Mouse (Mus musculus) heart, embryonic 10.5 days (tissue): Measurements from ENCODE around the gene Chd4. TPM values are rescaled to one million over a fixed set of nuclear protein-coding genes. Genes with fewer than 3 reads are reported as not detected.
A peak's percentile ranks its signal among the peaks of the same experiment; 100 is the strongest.

ENCODE experiments used
- DNase-seq: peaks from one replicate; pipeline ENCODE4 v3.0.0-alpha.2; 2017; ENCODE audit warnings: low spot score
- H3K27ac ChIP-seq: fragments of 300-500 bp; sonication (generic); 2 replicates; pipeline ENCODE4 v1.5.1; 2016; ENCODE audit warnings: mild to moderate bottlenecking
- H3K27me3 ChIP-seq: fragments of 300-500 bp; sonication (generic); 2 replicates; pipeline ENCODE4 v1.6.1; 2016; ENCODE audit warnings: mild to moderate bottlenecking; ENCODE audit not compliant: poor library complexity, insufficient read depth, severe bottlenecking
- H3K36me3 ChIP-seq: fragments of 300-500 bp; sonication (generic); 2 replicates; pipeline ENCODE4 v1.6.1; 2016; ENCODE audit warnings: mild to moderate bottlenecking, moderate library complexity
- H3K4me1 ChIP-seq: fragments of 300-500 bp; sonication (generic); 2 replicates; pipeline ENCODE4 v1.6.1; 2016; ENCODE audit warnings: mild to moderate bottlenecking
- H3K4me3 ChIP-seq: fragments of 300-500 bp; sonication (generic); 2 replicates; pipeline ENCODE4 v1.5.1; 2016; ENCODE audit warnings: mild to moderate bottlenecking, moderate library complexity
- H3K9me3 ChIP-seq: fragments of 300-500 bp; sonication (generic); 2 replicates; pipeline ENCODE4 v1.6.1; 2016; ENCODE audit warnings: mild to moderate bottlenecking, moderate library complexity
- WGBS: fragments of 180-500 bp; shearing (Covaris S2); methylation state at CpG from one replicate; pipeline ENCODE4 v1.1.7; 2016; 5-methylcytosine and 5-hydroxymethylcytosine counted together
- polyA plus RNA-seq: library from polyadenylated mRNA; unstranded; fragments of >200 nt; fragmentation: Nextera tagmentation; extraction: Ambion mirVana; gene quantifications from 2 replicates; pipeline ENCODE4 v1.2.1, GENCODE M21; 2016

Chd4 gene
- polyA plus RNA-seq, 1 experiment from 2014 or later, result 88.6 TPM

DNA sequence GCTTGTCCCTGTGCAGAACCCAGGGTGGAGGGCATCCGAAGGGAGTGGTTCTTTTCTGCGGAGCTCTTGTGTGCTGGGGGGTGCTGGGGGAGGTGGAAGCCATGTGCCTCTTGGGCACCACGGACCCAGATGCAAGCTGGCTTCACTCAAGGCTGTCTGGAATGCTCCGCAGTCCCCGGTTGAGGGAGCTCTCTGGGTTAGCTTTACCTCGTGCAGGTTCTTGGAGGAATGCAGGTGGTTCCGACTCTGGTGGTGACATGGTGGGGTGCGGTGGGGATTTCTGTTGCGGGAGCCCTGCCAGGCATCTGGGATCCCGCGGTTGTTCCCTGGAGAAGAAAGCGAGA, 1.5 kb downstream of the Chd4 start:
- H3K4me3 ChIP-seq, result peak overlapping the region; percentile 98
- H3K27me3 ChIP-seq, result no peaks in the 10 kb centered on the region
- no peaks in the 10 kb centered on the region for H3K9me3 ChIP-seq
- H3K36me3 ChIP-seq, result peaks cover 44% of the 10 kb centered on the region
- peaks cover 60% of the 10 kb centered on the region for H3K4me1 ChIP-seq
- WGBS, result 3% methylated on average over 12 of the region's 12 CpGs
- DNase-seq, result no peak
- peak overlapping the region; percentile 98 for H3K27ac ChIP-seq

DNA sequence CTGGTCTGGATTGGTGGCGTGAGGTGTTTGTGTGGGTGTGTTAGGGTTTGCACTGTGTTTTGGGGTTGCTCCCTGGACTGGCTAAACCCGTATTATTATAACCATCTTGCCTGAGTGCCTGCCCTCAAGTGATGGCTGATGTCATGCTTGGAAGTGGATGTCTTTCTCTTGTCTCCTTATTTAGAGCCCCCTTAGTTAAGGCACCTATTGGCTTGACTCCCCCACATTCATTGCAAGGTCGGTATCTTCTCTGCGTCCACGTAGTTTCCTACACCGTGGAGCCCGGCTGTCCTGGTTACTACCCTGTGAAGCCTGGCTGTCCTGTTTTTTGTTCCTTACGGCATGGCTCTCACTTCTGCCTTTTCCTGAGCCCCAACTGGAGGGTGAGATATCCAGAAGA, 2.2 kb downstream of the Chd4 start:
- no peak for DNase-seq
- peaks cover 50% of the 10 kb centered on the region for H3K36me3 ChIP-seq
- H3K4me3 ChIP-seq, result peak overlapping the region; percentile 98
- H3K27ac ChIP-seq, result peak overlapping the region; percentile 98; the same call in 1 of the 2 replicates
- no peaks in the 10 kb centered on the region for H3K27me3 ChIP-seq
- 51% methylated on average over 8 of the region's 8 CpGs for WGBS
- peaks cover 60% of the 10 kb centered on the region for H3K4me1 ChIP-seq
- H3K9me3 ChIP-seq, result no peaks in the 10 kb centered on the region

DNA sequence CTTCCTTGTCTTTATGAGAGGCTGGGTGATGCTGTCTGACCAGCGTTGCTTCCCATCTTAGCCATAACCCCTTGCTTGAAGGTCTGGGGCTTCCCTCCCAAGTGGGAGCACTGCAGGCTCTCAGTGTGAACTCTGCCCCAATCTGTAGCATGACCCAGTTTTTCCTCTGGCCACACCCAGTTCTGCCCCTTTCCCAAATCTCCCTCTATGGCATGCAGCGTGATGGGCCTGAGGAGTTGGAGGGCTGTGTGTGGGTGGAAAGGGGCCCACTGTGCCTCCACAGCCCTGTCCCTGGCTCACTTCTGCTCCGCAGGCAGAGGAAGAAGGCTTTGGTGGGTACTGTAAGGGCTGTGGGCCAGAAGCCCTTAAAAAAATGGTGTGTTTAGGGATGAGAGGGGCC, 2.7 kb downstream of the Chd4 start:
- Histone ChIP-seq H3K4me3 (peak overlapping the region; percentile 98), H3K27ac (peak overlapping the region; percentile 98), H3K27me3 (no peaks in the 10 kb centered on the region), H3K36me3 (peaks cover 54% of the 10 kb centered on the region), H3K9me3 (no peaks in the 10 kb centered on the region), H3K4me1 (peaks cover 60% of the 10 kb centered on the region)
- DNase-seq, result no peak
- WGBS, result 72% methylated on average over 3 of the region's 3 CpGs

GRCm38 (mm10) chr6:125099421-125099971, 3.7 kb downstream of the Chd4 start:
- Histone ChIP-seq H3K9me3 (no peaks in the 10 kb centered on the region), H3K4me3 (peak overlapping the region; percentile 98), H3K27me3 (no peaks in the 10 kb centered on the region), H3K36me3 (peaks cover 64% of the 10 kb centered on the region), H3K4me1 (peaks cover 60% of the 10 kb centered on the region), H3K27ac (peak overlapping the region; percentile 82)
- peak; percentile 75 for DNase-seq
- WGBS, result 35% methylated on average over 5 of the region's 5 CpGs

GRCm38 (mm10) chr6:125101444-125101843, 5.7 kb downstream of the Chd4 start:
- no peak for DNase-seq
- Histone ChIP-seq H3K9me3 (no peaks in the 10 kb centered on the region), H3K4me1 (peaks cover 46% of the 10 kb centered on the region), H3K4me3 (no peak overlapping the region), H3K36me3 (peaks cover 83% of the 10 kb centered on the region), H3K27ac (no peak overlapping the region), H3K27me3 (no peaks in the 10 kb centered on the region)
- WGBS, result 66% methylated on average over 9 of the region's 9 CpGs

DNA sequence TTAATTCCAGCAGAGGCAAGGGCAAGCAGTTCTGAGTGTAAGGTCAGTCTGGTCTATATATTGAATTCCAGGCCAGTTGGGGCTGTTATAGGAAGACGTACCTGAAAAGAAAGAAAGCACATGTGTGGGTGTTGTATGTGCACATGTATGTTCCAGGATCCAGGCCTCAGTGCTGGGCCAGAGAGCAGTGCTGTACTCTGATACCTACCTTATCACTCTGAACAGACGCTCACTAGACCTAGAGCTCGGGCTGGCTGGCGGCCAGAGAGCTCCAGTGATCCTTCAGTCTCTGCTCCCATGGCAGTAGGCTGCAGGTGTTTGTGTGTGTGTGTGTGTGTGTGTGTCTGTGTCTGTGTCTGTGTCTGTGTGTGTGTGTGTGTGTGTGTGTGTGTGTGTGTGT, 8.4 kb downstream of the Chd4 start:
- H3K4me1 ChIP-seq, result peaks cover 26% of the 10 kb centered on the region
- 75% methylated on average over 4 of the region's 4 CpGs for WGBS
- no peaks in the 10 kb centered on the region for H3K27me3 ChIP-seq
- H3K27ac ChIP-seq, result no peak overlapping the region
- H3K4me3 ChIP-seq, result no peak overlapping the region
- no peaks in the 10 kb centered on the region for H3K9me3 ChIP-seq
- H3K36me3 ChIP-seq, result peaks cover 98% of the 10 kb centered on the region
- DNase-seq, result peak; percentile 89

DNA sequence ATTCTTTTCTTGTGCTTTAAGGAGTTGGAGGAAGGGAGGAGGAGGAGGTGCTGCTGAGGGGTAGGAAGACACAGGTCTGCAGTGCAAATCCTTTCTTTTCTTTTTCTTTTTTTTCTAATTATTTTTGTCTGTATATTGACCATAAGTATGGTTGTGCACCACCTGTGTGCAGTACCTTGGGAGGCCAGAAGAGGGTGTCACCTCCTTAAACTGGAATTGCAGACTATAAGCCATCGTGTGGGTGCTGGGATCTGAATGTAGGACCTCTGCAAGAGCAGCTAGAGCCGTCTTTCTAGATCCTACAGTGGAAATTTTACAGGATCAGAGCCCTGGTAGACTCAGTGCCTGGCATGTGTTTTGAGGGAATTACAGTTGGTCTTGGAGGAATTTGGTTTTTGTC, 11.9 kb downstream of the Chd4 start:
- Histone ChIP-seq H3K9me3 (no peaks in the 10 kb centered on the region), H3K36me3 (peaks cover 98% of the 10 kb centered on the region), H3K4me3 (no peak overlapping the region), H3K27ac (no peak overlapping the region), H3K27me3 (no peaks in the 10 kb centered on the region), H3K4me1 (no peaks in the 10 kb centered on the region)
- 98% methylated on average over 2 of the region's 2 CpGs for WGBS
- no peak for DNase-seq

GRCm38 (mm10) chr6:125109371-125109770, 13.6 kb downstream of the Chd4 start:
- H3K27me3 ChIP-seq, result no peaks in the 10 kb centered on the region
- peaks cover 100% of the 10 kb centered on the region for H3K36me3 ChIP-seq
- no peaks in the 10 kb centered on the region for H3K9me3 ChIP-seq
- no peaks in the 10 kb centered on the region for H3K4me1 ChIP-seq
- H3K4me3 ChIP-seq, result no peak overlapping the region
- no peak for DNase-seq
- H3K27ac ChIP-seq, result no peak overlapping the region
- 85% methylated on average over 14 of the region's 14 CpGs for WGBS

DNA sequence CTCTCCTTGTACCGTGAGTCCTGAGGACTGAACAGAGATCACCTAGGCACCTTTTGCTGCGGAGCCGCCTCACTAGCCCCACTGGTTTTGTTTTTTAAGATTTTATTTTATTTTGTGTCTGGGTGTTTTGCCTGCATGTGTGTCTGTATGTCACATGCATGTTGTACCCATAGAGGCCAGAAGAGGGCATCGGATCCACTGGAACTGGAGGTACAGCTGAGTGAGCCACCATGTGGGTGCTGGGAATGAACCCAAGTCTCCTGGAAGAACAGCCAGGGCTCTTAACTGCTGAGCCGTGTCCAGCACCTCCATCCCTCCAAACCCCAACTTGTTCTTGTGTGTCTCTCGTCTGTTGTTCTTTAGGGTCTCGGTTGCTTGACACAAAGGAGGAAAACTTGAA, 15.1 kb downstream of the Chd4 start:
- Histone ChIP-seq H3K9me3 (no peaks in the 10 kb centered on the region), H3K27me3 (no peaks in the 10 kb centered on the region), H3K4me3 (no peak overlapping the region), H3K36me3 (peaks cover 100% of the 10 kb centered on the region), H3K4me1 (no peaks in the 10 kb centered on the region), H3K27ac (no peak overlapping the region)
- WGBS, result 91% methylated on average over 7 of the region's 7 CpGs
- DNase-seq, result no peak

DNA sequence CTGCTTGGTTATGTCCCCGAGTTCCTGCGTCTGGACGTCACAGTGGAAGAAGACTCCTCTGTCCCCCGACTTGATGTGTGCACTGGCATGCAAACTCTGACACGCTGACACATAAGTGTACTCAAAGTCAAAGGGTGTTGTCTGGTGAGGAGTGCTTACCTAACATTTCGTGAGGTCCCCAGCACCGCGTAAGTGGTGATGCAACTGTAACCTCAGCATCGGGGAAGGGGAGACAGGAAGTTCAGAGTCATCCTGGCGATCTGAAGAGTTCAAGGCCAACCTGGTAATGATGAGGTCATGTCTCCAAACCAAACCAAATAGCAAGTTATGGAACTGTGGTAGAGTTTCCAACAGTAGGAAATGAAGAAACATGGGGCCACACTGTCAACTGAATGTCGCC, 16.8 kb downstream of the Chd4 start:
- Histone ChIP-seq H3K9me3 (no peaks in the 10 kb centered on the region), H3K36me3 (peaks cover 100% of the 10 kb centered on the region), H3K27me3 (no peaks in the 10 kb centered on the region), H3K27ac (no peak overlapping the region), H3K4me3 (no peak overlapping the region), H3K4me1 (no peaks in the 10 kb centered on the region)
- DNase-seq, result no peak
- 92% methylated on average over 11 of the region's 11 CpGs for WGBS

GRCm38 (mm10) chr6:125119387-125119786, 23.6 kb downstream of the Chd4 start:
- DNase-seq, result peak; percentile 72
- WGBS, result 92% methylated on average over 8 of the region's 8 CpGs
- peaks cover 100% of the 10 kb centered on the region for H3K36me3 ChIP-seq
- H3K9me3 ChIP-seq, result no peaks in the 10 kb centered on the region
- no peaks in the 10 kb centered on the region for H3K4me1 ChIP-seq
- H3K27ac ChIP-seq, result no peak overlapping the region
- no peak overlapping the region for H3K4me3 ChIP-seq
- no peaks in the 10 kb centered on the region for H3K27me3 ChIP-seq

GRCm38 (mm10) chr6:125128724-125129123, 32.9 kb downstream of the Chd4 start:
- peak; percentile 73 for DNase-seq
- Histone ChIP-seq H3K9me3 (no peaks in the 10 kb centered on the region), H3K36me3 (peaks cover 76% of the 10 kb centered on the region), H3K4me1 (peaks cover 11% of the 10 kb centered on the region), H3K4me3 (no peak overlapping the region), H3K27ac (no peak overlapping the region), H3K27me3 (no peaks in the 10 kb centered on the region)
- 90% methylated on average over 12 of the region's 12 CpGs for WGBS

DNA sequence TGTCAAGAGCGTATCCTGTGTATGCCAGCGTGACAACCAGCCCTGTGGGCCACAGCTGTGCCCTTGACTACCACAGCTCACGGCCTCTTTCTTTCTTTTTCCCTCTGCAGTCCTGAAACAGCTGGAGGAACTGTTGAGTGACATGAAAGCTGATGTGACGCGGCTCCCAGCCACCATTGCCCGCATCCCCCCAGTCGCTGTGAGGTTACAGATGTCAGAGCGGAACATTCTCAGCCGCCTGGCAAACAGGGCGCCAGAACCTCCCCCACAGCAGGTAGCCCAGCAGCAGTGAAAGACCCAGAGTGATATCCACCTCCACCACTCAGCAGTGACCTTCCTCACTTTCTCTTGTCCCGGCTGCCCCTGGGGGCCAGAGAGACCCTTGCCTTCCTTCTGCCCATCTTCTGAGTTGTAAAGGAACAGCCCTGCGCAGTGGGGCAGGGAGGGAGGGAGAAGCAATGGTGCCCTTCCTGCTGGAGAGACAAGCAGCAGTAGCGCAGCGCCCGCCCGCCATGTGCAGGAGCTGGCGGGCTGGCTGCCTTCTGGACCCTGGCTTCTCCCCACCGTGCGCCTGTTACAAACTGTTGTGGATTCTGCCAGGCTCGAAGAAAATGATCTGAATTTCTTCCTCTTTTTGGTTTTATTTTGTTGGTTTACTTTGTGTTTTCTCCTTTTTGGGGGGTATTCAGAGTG, 34.1 kb downstream of the Chd4 start:
- H3K27ac ChIP-seq, result no peak overlapping the region
- H3K4me3 ChIP-seq, result 0 out of 2 replicates have a peak overlapping the region, but pooled peaks have one; percentile 8
- peaks cover 75% of the 10 kb centered on the region for H3K36me3 ChIP-seq
- 82% methylated on average over 20 of the region's 20 CpGs for WGBS
- peak; percentile 72 for DNase-seq
- H3K4me1 ChIP-seq, result peaks cover 11% of the 10 kb centered on the region
- H3K27me3 ChIP-seq, result no peaks in the 10 kb centered on the region
- H3K9me3 ChIP-seq, result no peaks in the 10 kb centered on the region
